Mouse (Mus musculus) ES-Bruce4 (cell line): ENCODE measurements at regions not wholly inside any gene's neighbourhood (a gene's known extent, or its start where the extent isn't known, plus 50 kb on each side); places are given as distances from the start of the nearest gene placed in this dataset.

ENCODE experiments used
- H3K27ac ChIP-seq: 2 replicates; pipeline ENCODE4 v1.5.1; 2012; ENCODE audit warnings: low read length, inconsistent platforms; ENCODE audit not compliant: insufficient read depth
- H3K27me3 ChIP-seq: 2 replicates; pipeline ENCODE4 v1.6.1; 2012; ENCODE audit warnings: mild to moderate bottlenecking, low read length, inconsistent platforms; ENCODE audit not compliant: control insufficient read depth, poor library complexity, insufficient read depth, severe bottlenecking
- H3K36me3 ChIP-seq: 2 replicates; pipeline ENCODE4 v1.6.1; 2012; ENCODE audit warnings: inconsistent platforms, mild to moderate bottlenecking, low read length, moderate library complexity; ENCODE audit not compliant: control insufficient read depth, poor library complexity, insufficient read depth, severe bottlenecking
- H3K4me1 ChIP-seq: one replicate; pipeline ENCODE4 v1.8.1; 2011; ENCODE audit warnings: low read length; ENCODE audit not compliant: control insufficient read depth, insufficient read depth
- H3K4me3 ChIP-seq: 2 replicates; pipeline ENCODE4 v1.5.1; 2011; ENCODE audit warnings: low read depth, mild to moderate bottlenecking, low read length
- H3K9ac ChIP-seq: 2 replicates; pipeline ENCODE4 v1.6.1; 2012; ENCODE audit warnings: low read depth, mild to moderate bottlenecking, inconsistent platforms; ENCODE audit not compliant: poor library complexity, severe bottlenecking
- H3K9me3 ChIP-seq: replicated peaks from 2 replicates; pipeline ENCODE4 v1.6.1; 2012; ENCODE audit warnings: mild to moderate bottlenecking, low read length, inconsistent platforms; ENCODE audit not compliant: control insufficient read depth, poor library complexity, insufficient read depth, severe bottlenecking
- CTCF ChIP-seq: IDR thresholded peaks from one replicate; pipeline ENCODE4 v1.8.1; 2011; ENCODE audit warnings: low read depth, low read length
- EP300 ChIP-seq: IDR thresholded peaks from 2 replicates; pipeline ENCODE4 v1.6.1; 2011; ENCODE audit warnings: low read depth, low read length; ENCODE audit not compliant: insufficient read depth
- POLR2A ChIP-seq: IDR thresholded peaks from one replicate; pipeline ENCODE4 v1.8.1; 2011; ENCODE audit warnings: low read length; ENCODE audit not compliant: insufficient read depth

DNA sequence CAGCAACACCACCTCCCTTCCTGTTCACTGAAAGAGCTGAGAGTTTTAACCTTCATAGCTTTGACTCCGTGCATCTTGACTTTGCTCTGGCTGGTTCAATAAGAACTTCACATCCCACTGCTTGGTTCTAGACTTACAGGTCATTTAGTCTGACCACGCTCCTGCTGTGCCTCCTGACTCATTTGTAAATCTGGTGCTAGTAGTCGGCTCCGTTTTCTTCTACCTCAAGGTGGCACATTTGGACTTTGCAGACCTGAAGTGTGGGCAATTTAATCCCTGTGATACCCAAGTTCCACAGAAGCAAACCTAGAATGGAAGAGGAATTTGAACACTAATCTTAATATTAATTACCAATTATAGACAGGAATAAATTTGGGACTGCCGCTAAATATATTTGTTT lies 497.9 kb downstream of the Epm2a start:
- Histone ChIP-seq H3K36me3 (no peaks in the 10 kb centered on the region), H3K4me1 (no peaks in the 10 kb centered on the region), H3K27me3 (no peaks in the 10 kb centered on the region), H3K4me3 (no peak overlapping the region), H3K27ac (no peak overlapping the region), H3K9me3 (no peaks in the 10 kb centered on the region; the same call in 1 of the 2 replicates), H3K9ac (no peak overlapping the region)
- TF ChIP-seq CTCF = no peak
- TF ChIP-seq EP300 = no peak
- TF ChIP-seq POLR2A = no peak

DNA sequence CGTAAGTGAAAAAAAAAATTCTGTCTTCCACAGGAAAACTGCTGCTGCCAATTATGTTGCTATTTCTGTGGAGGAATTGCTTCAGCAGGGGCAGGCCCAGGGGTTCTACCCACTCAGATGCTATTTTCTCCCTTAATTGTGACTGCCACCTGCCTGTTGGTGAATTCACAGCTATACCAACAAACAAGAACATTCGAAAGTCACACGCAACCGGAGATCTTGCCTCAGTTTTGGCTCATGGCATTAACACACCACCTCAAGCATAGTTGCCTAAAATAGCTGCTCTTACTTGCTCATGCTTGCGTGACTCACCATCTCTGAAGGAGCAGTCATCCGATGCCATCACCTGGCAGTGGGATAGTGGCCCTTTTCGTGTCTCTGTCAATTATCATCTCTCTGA lies 498.3 kb downstream of the Epm2a start:
- no peak overlapping the region for H3K27ac ChIP-seq
- H3K9me3 ChIP-seq = no peaks in the 10 kb centered on the region; the same call in 1 of the 2 replicates
- TF ChIP-seq EP300 (no peak), POLR2A (no peak), CTCF (no peak)

DNA sequence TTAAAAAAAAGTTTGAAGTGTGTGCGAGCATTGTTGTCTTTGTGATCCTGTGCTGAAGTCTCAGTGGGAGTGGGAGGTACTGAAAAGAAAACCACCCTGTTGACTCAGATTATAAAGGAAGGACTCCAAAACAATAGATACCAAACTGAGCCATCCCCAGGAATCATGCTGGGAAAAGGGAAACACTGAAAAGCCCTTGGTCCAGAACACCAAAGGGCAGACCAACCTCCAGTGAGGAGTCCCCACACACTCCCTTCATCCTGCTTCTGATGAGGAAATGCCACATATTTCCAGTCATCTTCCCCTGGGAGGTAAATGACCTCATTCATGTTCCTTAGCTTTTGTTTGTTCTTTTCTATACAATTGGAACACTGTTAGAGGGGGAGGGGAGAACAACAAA lies 502.9 kb downstream of the Epm2a start:
- no peaks in the 10 kb centered on the region for H3K27me3 ChIP-seq
- no peaks in the 10 kb centered on the region for H3K4me1 ChIP-seq
- no peak overlapping the region for H3K9ac ChIP-seq
- H3K4me3 ChIP-seq = no peak overlapping the region
- no peaks in the 10 kb centered on the region for H3K36me3 ChIP-seq
- no peak for TF ChIP-seq CTCF
- no peak for TF ChIP-seq POLR2A
- TF ChIP-seq EP300 = no peak
- H3K27ac ChIP-seq = no peak overlapping the region
- H3K9me3 ChIP-seq = peaks cover 3% of the 10 kb centered on the region; the same call in 1 of the 2 replicates

More for the DNA sequence above, 498.3 kb downstream of the Epm2a start:
- Histone ChIP-seq H3K9ac (no peak overlapping the region), H3K4me3 (no peak overlapping the region), H3K36me3 (no peaks in the 10 kb centered on the region), H3K4me1 (no peaks in the 10 kb centered on the region), H3K27me3 (no peaks in the 10 kb centered on the region)

DNA sequence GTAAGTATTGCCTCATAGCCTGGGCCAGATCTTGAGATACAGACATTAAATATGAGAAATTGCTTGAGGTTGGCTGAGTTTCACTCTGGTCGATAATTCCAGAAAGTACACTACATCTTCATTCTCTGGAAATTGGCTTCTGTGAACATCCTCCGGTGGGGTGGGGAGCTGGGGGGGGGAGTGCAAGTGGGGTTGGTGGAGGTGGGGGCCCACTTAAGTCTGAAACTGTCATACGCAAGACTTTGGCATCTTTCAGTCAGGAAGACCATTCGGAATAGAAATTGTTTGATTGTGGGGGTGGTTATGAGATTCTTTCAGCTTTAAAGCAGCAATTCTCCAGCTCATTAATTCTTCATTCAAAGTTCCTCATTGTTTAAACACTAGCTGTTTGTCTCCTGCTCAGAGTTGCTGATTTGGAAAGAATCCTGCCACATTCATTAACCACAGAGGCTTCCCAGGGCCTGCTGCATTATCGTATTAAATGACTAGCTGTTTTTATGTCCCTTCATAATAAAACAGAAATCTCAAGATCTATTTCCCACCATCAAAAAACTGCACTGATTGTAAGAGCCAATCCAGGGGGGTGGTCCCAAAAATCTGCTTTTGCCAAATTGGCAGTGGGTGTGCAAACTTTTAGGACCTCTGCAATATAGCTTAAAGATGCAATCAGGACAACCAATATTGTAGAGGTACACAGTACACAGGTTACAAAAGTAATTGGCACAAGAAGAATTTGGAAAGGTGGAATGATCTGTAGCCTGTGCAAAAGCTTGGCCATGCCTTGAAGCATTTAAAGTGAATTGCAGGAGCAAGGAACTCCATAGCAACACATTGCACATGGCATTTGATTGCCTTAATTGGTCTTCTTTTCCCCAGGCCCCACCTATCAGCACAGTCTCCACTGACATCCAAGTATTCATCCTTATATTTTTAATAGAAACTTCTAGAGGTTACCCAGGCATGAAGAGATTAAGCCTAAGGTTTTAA lies 532.2 kb downstream of the Epm2a start:
- Histone ChIP-seq H3K27ac (no peak overlapping the region), H3K9me3 (no peaks in the 10 kb centered on the region), H3K27me3 (no peaks in the 10 kb centered on the region), H3K9ac (no peak overlapping the region), H3K4me1 (no peaks in the 10 kb centered on the region), H3K4me3 (no peak overlapping the region), H3K36me3 (no peaks in the 10 kb centered on the region)
- TF ChIP-seq CTCF (no peak), EP300 (no peak), POLR2A (no peak)

DNA sequence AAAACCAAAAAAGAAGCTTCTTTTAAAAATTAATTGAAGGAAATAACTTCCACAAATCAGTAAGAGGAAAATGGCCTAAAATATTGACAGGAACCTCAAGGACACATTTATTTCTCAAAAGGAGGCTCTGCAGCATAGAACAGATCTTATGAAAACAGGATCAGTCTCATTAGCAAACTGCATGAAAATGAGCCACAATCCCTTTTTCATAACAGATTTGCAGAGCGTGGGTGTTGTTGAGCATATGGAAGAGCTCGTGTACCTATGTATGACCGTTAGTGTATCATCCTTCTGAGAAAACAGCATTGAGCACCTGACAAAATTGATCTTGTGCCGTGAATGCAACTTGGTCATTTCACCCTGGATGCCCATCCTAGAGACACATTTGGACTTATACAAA lies 543.0 kb downstream of the Epm2a start:
- no peaks in the 10 kb centered on the region for H3K27me3 ChIP-seq
- H3K4me1 ChIP-seq = no peaks in the 10 kb centered on the region
- TF ChIP-seq POLR2A = no peak
- TF ChIP-seq CTCF = no peak
- no peak for TF ChIP-seq EP300
- H3K27ac ChIP-seq = no peak overlapping the region
- H3K9ac ChIP-seq = no peak overlapping the region
- H3K4me3 ChIP-seq = no peak overlapping the region
- no peaks in the 10 kb centered on the region for H3K9me3 ChIP-seq
- H3K36me3 ChIP-seq = no peaks in the 10 kb centered on the region

DNA sequence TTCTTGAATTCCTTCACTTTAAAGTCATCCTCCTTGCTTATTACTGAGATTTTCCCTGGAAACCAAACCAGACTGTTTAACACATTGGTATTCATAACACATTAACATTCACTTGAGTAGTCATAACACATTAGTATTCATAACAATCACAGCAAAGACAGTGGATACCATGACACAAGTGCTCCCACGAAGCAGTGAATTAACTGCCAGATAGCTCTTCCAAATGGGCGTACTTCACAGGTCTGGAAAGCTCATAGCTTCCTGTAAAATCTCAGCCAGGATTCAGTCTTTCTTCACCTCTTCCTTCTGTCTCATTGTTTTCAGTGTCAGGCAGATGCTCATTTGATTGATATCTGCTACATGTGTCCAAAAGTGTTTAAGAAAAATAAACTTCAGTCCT lies 545.7 kb downstream of the Epm2a start:
- no peaks in the 10 kb centered on the region for H3K27me3 ChIP-seq
- no peaks in the 10 kb centered on the region for H3K4me1 ChIP-seq
- no peak overlapping the region for H3K9ac ChIP-seq
- no peaks in the 10 kb centered on the region for H3K36me3 ChIP-seq
- H3K9me3 ChIP-seq = no peaks in the 10 kb centered on the region
- no peak for TF ChIP-seq POLR2A
- no peak for TF ChIP-seq EP300
- no peak for TF ChIP-seq CTCF
- H3K4me3 ChIP-seq = no peak overlapping the region
- no peak overlapping the region for H3K27ac ChIP-seq
